Mouse (Mus musculus) heart, postnatal 0 days (tissue): ENCODE results near the gene Pgbd5.

Experiments
- CTCF ChIP-seq: IDR thresholded peaks from 2 replicates; pipeline ENCODE4 v1.5.1; 2016; ENCODE audit warnings: antibody characterized with exemption, control low read depth, low read depth
- EP300 ChIP-seq: IDR thresholded peaks from 2 replicates; pipeline ENCODE4 v1.6.1; 2016; ENCODE audit warnings: antibody characterized with exemption, low read depth

GRCm38 (mm10) chr8:124386225-124386899, 53.1 kb downstream of the Pgbd5 start:
- TF ChIP-seq CTCF (no peak), EP300 (no peak)
